Mouse (Mus musculus): ENCODE measurements around the gene Trim2. TPM values are rescaled to one million over a fixed set of nuclear protein-coding genes. Genes with fewer than 3 reads are reported as not detected.

Trim2 gene
- total and polyA plus RNA-seq, 2 experiments from 2014 or later, result 149 to 291 TPM

GRCm38 (mm10) chr3:84246421-84246861 is 60.2 kb downstream of the Trim2 start:
- no peaks in the 10 kb centered on the region for H3K9me3 ChIP-seq (ENCODE audit: low read length)
- WGBS, result 76% methylated on average over 7 of the region's 7 CpGs
- no peak overlapping the region for H3K4me3 ChIP-seq (ENCODE audit: low read depth, low read length)
- no peak overlapping the region for H3K27ac ChIP-seq (ENCODE audit: low read depth, low read length)
- no peaks in the 10 kb centered on the region for H3K36me3 ChIP-seq (ENCODE audit: insufficient read depth, low read length)
- no peak overlapping the region for H3K9ac ChIP-seq (replicated peaks; ENCODE audit: low read length, poor library complexity, severe bottlenecking)
- DNase-seq (ENCODE audit: low spot score) (no peak), ATAC-seq (ENCODE audit: low FRiP score) (no peak)
- no peak overlapping the region for H3K4me2 ChIP-seq (ENCODE audit: low read depth, low read length, poor library complexity, severe bottlenecking)
- H3K27me3 ChIP-seq (ENCODE audit: insufficient read depth, low read length), result no peaks in the 10 kb centered on the region
- H3K4me1 ChIP-seq (ENCODE audit: insufficient read depth, low read length), result no peaks in the 10 kb centered on the region
- no peak for TF ChIP-seq CTCF (IDR thresholded peaks at IDR 0.05)

GRCm38 (mm10) chr3:84243116-84243515 is 63.6 kb downstream of the Trim2 start:
- 81% methylated on average over 3 of the region's 3 CpGs for WGBS
- no peak for TF ChIP-seq CTCF (IDR thresholded peaks at IDR 0.05)
- no peak overlapping the region for H3K27ac ChIP-seq (ENCODE audit: low read depth, low read length)

GRCm38 (mm10) chr3:84242497-84242896 is 64.2 kb downstream of the Trim2 start:
- Histone ChIP-seq H3K9me3 (ENCODE audit: low read length) (no peaks in the 10 kb centered on the region), H3K36me3 (ENCODE audit: insufficient read depth, low read length) (peaks cover 4% of the 10 kb centered on the region; the same call in 1 of the 2 replicates), H3K27me3 (ENCODE audit: insufficient read depth, low read length) (no peaks in the 10 kb centered on the region), H3K27ac (ENCODE audit: low read depth, low read length) (no peak overlapping the region), H3K4me2 (ENCODE audit: low read depth, low read length, poor library complexity, severe bottlenecking) (no peak overlapping the region), H3K9ac (replicated peaks; ENCODE audit: low read length, poor library complexity, severe bottlenecking) (no peak overlapping the region), H3K4me3 (ENCODE audit: low read depth, low read length) (no peak overlapping the region), H3K4me1 (ENCODE audit: insufficient read depth, low read length) (no peaks in the 10 kb centered on the region)
- DNase-seq (ENCODE audit: low spot score), result no peak
- no peak for TF ChIP-seq CTCF (IDR thresholded peaks at IDR 0.05)
- 88% methylated on average over 4 of the region's 4 CpGs for WGBS
- ATAC-seq (ENCODE audit: low FRiP score), result no peak

More at GRCm38 (mm10) chr3:84243116-84243515, 63.6 kb downstream of the Trim2 start:
- H3K9ac ChIP-seq (replicated peaks; ENCODE audit: low read length, poor library complexity, severe bottlenecking), result no peak overlapping the region
- peaks cover 4% of the 10 kb centered on the region; the same call in 1 of the 2 replicates for H3K36me3 ChIP-seq (ENCODE audit: insufficient read depth, low read length)
- H3K4me3 ChIP-seq (ENCODE audit: low read depth, low read length), result no peak overlapping the region
- ATAC-seq (ENCODE audit: low FRiP score), result no peak
- no peak overlapping the region for H3K4me2 ChIP-seq (ENCODE audit: low read depth, low read length, poor library complexity, severe bottlenecking)
- no peak for DNase-seq (ENCODE audit: low spot score)
- H3K4me1 ChIP-seq (ENCODE audit: insufficient read depth, low read length), result no peaks in the 10 kb centered on the region
- H3K27me3 ChIP-seq (ENCODE audit: insufficient read depth, low read length), result no peaks in the 10 kb centered on the region
- H3K9me3 ChIP-seq (ENCODE audit: low read length), result no peaks in the 10 kb centered on the region

GRCm38 (mm10) chr3:84241098-84241497 is 65.6 kb downstream of the Trim2 start:
- H3K9me3 ChIP-seq (ENCODE audit: low read length), result no peaks in the 10 kb centered on the region
- DNase-seq (ENCODE audit: low spot score) (no peak), ATAC-seq (ENCODE audit: low FRiP score) (no peak)
- TF ChIP-seq CTCF (IDR thresholded peaks at IDR 0.05), result no peak
- no peak overlapping the region for H3K4me2 ChIP-seq (ENCODE audit: low read depth, low read length, poor library complexity, severe bottlenecking)
- H3K36me3 ChIP-seq (ENCODE audit: insufficient read depth, low read length), result peaks cover 4% of the 10 kb centered on the region; the same call in 1 of the 2 replicates
- 97% methylated on average over 4 of the region's 4 CpGs for WGBS
- no peak overlapping the region for H3K4me3 ChIP-seq (ENCODE audit: low read depth, low read length)
- H3K27ac ChIP-seq (ENCODE audit: low read depth, low read length), result no peak overlapping the region
- no peak overlapping the region for H3K9ac ChIP-seq (replicated peaks; ENCODE audit: low read length, poor library complexity, severe bottlenecking)
- H3K4me1 ChIP-seq (ENCODE audit: insufficient read depth, low read length), result no peaks in the 10 kb centered on the region
- no peaks in the 10 kb centered on the region for H3K27me3 ChIP-seq (ENCODE audit: insufficient read depth, low read length)

- no peak overlapping the region for H3K27ac ChIP-seq (ENCODE audit: low read depth, low read length)
- H3K9ac ChIP-seq (replicated peaks; ENCODE audit: low read length, poor library complexity, severe bottlenecking), result no peak overlapping the region
- peaks cover 1% of the 10 kb centered on the region; the same call in 1 of the 2 replicates for H3K36me3 ChIP-seq (ENCODE audit: insufficient read depth, low read length)
- H3K4me2 ChIP-seq (ENCODE audit: low read depth, low read length, poor library complexity, severe bottlenecking), result no peak overlapping the region
- no peaks in the 10 kb centered on the region for H3K27me3 ChIP-seq (ENCODE audit: insufficient read depth, low read length)
- ATAC-seq (ENCODE audit: low FRiP score) (no peak), DNase-seq (ENCODE audit: low spot score) (no peak)
- no peak for TF ChIP-seq CTCF (IDR thresholded peaks at IDR 0.05)
- WGBS, result 49% methylated on average over 10 of the region's 10 CpGs
- no peak overlapping the region for H3K4me3 ChIP-seq (ENCODE audit: low read depth, low read length)
- no peaks in the 10 kb centered on the region for H3K9me3 ChIP-seq (ENCODE audit: low read length)
- H3K4me1 ChIP-seq (ENCODE audit: insufficient read depth, low read length), result 0 out of 2 replicates have a peak, but pooled peaks cover 2% of the 10 kb centered on the region
These were observed 71.0 kb downstream of the Trim2 start for GRCm38 (mm10) chr3:84235420-84236304.

GRCm38 (mm10) chr3:84234562-84234961 is 72.1 kb downstream of the Trim2 start:
- no peaks in the 10 kb centered on the region for H3K27me3 ChIP-seq (ENCODE audit: insufficient read depth, low read length)
- no peaks in the 10 kb centered on the region for H3K9me3 ChIP-seq (ENCODE audit: low read length)
- H3K27ac ChIP-seq (ENCODE audit: low read depth, low read length), result no peak overlapping the region
- no peak overlapping the region for H3K4me3 ChIP-seq (ENCODE audit: low read depth, low read length)
- no peaks in the 10 kb centered on the region for H3K36me3 ChIP-seq (ENCODE audit: insufficient read depth, low read length)
- TF ChIP-seq CTCF (IDR thresholded peaks at IDR 0.05), result no peak
- 90% methylated on average over 4 of the region's 4 CpGs for WGBS
- DNase-seq (ENCODE audit: low spot score) (no peak), ATAC-seq (ENCODE audit: low FRiP score) (no peak)
- no peak overlapping the region for H3K4me2 ChIP-seq (ENCODE audit: low read depth, low read length, poor library complexity, severe bottlenecking)
- peaks cover 2% of the 10 kb centered on the region; the same call in 1 of the 2 replicates for H3K4me1 ChIP-seq (ENCODE audit: insufficient read depth, low read length)
- H3K9ac ChIP-seq (replicated peaks; ENCODE audit: low read length, poor library complexity, severe bottlenecking), result no peak overlapping the region
